Mouse (Mus musculus) Muller cell, postnatal 12 days (primary cell): Measurements from ENCODE around the gene Timm29.

Experiments
- DNase-seq: peaks from one replicate; pipeline ENCODE4 v3.0.0-alpha.2; 2015; ENCODE audit errors: inconsistent ontology term

Timm29 gene

DNA sequence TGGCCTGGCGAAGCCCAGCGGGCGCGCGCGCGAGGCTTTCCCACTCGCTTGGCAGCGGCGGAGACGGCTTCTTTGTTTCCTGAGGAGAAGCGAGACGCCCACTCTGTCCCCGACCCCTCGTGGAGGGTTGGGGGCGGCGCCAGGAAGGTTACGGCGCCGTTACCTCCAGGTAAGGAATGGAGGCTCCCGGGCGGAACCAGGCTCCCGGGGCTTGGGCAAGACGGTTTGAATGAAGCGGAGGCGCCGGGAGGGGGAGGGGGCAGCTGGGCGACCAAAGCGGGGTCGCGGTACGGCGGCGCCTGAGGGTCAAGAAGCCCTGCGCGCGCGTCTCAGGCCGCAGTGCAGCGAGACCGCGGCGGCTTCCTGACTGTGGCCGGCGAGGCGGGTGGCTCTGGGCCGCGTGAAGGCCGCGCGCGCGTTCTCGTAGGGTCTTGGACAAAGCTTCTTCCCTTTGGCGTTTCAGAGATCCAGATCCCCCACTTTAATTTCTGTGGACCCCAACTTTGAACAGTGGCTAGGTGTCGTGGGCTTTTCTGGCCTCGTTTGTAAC is 23.8 kb downstream of the Timm29 start:
- peak; percentile 93 for DNase-seq

DNA sequence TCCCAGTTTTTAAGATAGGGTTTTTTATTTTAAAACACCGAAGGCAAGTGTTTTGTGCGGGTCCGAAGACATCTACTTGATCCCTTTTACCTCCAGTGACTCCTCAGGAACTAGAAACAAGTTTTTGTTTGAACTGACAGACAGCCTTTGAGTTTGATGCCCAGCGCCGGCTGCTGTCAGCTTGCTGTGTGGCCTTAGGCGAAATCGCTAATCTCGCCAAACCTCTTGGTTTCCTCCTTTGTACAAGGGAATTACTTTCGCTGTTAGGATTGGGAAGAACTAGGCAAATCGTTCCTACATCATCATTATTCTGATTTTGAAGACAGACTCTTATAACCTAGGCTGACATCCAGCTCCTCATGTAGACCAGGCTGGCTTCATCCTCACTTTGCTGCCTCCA is 24.5 kb downstream of the Timm29 start:
- DNase-seq, result no peak

DNA sequence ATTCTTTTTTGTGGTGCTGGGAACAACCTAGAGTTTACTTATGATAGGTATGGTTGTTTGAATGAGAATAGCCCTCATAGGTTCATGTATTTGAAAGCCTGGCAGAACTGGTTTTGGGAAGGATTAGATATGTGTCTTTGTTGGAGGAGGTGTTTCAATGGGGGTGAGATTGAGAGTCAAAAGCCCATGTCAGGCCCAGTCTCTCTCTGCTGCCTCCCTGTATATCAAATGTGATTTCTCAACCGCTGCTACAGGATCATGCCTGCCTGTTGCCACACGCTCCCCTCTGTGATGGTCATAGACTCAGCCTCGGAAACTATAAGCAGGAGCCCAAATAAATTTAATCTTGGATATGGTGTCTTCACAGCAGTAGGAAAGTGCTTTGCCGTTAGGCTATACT is 27.7 kb downstream of the Timm29 start:
- no peak for DNase-seq

DNA sequence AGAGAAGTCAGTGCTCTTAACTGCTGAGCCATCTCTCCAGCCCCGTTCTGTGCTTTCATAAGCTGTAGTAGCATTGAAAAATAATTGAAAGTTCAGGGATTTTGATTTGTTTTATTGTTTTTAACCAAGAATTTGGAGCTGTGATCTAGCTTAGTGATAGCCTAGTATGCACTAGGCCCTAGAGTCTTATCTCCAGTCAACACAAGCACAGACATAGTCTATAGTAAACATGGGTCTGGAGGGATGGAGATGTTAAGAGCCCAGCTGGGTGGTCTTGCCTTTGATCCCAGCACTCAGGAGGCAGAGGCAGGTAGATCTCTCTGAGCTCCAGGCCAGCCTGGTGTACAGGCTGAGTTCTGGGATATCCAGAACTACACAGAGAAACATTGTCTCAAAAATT is 30.2 kb downstream of the Timm29 start:
- no peak for DNase-seq

DNA sequence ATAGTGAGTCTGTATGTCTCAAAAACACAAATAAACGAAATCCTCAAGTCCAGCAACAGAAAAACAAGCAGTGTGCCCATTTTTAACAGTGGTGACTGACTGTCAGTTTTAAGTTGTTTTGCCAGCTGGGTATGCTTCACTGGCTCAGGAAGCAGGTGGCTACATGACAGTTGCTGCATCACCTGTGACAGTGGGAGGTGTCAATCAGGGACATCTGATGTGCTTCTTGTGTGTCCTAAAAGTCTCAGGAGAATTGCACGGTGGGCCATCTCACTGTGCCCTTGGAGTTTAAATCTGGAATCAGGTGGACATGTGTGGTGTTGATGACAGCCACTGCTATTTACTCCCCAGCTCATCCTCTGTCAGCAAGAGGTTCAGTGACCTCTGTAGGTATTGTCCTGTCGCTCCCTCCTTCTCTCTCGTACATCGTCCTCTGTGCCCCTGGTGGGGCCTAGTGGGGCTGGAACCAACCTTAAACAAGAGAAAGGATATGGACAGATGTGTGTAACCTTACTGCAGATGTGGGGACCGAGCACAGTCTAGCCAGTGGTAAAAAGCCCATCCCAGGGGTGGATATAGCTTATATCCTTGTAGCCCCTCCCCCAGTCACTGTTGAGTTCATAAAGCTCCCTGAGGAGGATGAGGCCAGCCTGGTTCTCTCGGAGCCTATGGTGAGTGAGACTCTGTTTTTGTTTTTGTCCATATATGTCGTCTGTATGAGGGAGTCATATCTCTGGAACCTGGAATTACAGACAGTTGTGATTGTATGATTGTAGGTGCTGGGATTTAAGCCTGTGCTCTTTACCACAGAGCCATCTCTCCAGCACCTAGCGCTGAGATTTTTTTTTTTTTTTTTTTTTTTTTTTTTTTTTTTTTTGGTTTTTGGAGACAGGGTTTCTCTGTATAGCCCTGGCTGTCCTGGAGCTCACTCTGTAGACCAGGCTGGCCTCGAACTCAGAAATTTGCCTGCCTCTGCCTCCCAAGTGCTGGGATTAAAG is 33.1 kb downstream of the Timm29 start:
- DNase-seq, result no peak

DNA sequence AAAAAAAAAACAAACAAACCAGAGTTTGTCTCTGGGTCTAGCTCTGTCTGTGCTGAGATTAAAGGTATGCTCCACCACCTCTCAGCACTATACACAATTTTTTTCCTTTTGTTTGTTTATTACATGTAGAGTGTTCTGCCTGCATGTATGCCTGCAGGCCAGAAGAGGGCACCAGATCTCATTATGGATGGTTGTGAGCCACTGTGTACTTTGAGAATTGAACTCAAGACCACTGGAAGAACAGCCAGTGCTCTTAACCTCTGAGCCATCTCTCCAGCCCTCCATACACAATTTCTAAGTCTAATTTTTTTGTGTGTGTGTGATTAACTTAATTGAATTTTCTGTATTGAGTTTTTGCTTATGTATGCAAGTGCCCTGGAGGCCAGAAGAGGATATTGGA is 34.0 kb downstream of the Timm29 start:
- no peak for DNase-seq

DNA sequence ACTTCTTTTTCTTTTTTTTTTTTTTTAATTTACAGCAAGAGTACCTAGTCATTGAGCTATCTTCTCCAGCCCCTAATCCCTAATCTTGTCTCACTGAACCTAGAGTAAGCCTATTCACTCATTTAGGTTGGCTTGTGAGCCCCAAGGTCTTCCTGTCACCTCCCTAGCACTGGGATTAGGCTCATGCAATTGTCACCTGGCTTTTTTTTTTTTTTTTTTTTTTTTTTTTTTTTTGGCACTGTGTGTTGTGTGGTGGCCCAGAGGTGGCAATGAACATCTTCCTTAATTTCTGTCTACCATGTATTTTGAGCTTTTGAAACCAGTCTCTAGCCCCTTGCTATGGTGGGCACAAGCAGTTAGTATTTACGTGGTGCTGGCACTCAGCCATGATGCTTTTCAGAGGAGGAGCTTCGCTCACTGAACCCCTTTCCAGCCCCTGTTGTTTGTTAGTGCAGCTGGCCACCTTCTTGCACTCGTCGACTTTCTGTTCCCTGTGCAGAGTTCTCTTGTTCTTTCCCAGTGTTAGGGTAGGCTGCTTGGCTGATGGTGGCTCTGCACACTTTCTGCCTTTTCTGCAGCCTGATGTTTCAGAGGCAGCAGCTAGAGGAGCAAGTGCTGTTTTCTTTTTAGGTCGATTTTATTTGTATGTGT is 34.7 kb downstream of the Timm29 start:
- no peak for DNase-seq

DNA sequence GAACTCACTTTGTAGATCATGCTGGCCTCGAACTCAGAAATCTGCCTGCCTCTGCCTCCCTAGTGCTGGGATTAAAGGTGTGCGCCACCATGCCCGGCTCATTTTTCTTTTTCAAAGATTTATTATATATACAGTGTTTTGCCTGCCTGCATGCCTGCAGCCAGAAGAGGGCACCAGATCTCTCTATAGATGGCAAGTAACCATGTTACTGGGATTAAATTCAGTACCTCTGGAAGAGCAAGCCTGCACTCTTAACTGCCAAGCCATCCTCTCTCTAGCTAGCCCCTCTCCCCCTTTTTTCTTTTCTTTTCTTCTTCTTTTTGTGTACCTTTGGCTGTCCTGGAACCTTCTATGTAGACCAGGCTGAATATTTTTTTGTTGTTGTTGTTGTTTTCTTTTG is 38.2 kb downstream of the Timm29 start:
- DNase-seq, result no peak

DNA sequence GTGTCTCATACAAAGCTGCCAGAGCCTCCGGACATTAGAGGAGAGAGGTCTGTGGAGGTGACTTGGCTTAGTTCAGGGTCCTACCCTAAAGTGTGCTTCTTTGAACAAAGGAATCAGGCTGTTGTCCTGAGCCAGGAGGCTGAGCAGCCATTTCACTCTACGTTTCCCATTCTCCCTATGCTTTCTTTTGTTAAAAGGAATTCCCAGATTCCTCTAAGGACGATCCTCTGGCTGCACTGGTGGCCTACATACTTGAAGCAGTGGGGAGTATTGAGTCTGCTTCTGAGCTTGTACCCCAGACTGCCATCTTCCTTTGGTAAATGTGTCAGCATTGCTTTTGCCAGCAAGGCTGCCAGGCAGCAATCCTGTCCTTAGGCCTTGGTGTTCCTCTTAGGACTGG is 40.6 kb downstream of the Timm29 start:
- DNase-seq, result peak; percentile 77

DNA sequence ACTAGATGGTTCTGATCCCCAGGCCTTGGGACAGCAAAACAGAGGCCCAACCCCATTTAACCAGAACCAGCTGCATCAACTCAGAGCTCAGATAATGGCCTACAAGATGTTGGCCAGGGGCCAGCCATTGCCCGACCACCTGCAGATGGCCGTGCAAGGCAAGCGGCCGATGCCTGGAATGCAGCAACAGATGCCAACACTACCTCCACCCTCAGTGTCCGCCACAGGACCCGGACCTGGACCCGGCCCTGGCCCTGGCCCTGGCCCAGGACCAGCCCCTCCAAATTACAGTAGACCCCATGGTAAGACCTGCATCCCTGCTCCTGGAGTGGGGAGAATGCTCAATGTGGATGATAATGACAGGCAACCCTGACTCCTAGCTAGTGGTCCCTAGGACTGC is 43.1 kb downstream of the Timm29 start:
- DNase-seq, result peak; percentile 72

DNA sequence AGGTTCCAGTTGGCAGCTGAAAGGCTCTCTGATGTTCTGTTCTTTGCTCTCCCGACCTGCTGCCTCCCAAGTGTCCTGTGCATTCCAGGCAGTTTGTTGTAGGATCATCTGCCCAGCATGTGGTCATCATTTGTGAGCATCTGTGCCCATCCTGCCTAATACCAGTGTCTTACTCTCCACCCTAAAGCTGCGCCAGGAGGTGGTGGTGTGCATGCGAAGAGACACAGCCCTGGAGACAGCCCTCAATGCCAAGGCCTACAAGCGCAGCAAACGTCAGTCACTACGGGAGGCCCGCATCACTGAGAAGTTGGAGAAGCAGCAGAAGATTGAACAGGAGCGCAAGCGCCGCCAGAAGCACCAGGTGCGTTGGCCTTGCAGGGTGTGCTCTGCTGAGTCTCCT is 46.5 kb downstream of the Timm29 start:
- no peak for DNase-seq
